Mouse (Mus musculus) kidney, adult 2 months (tissue): ENCODE measurements at regions not wholly inside any gene's neighbourhood (a gene's known extent, or its start where the extent isn't known, plus 50 kb on each side); places are given as distances from the start of the nearest gene placed in this dataset.

Experiments
- CTCF ChIP-seq: fragments of 200-500 bp; conservative IDR thresholded peaks from 2 replicates; pipeline ENCODE4 v1.5.1; 2011; ENCODE audit warnings: low read depth, mild to moderate bottlenecking, control low read depth, low read length, moderate library complexity, mixed read lengths; ENCODE audit not compliant: insufficient read depth, insufficient read length
- POLR2A ChIP-seq: fragments of 200-500 bp; IDR thresholded peaks from one replicate; pipeline ENCODE4 v1.6.1; 2011; ENCODE audit warnings: low read depth, low read length, control low read depth

DNA sequence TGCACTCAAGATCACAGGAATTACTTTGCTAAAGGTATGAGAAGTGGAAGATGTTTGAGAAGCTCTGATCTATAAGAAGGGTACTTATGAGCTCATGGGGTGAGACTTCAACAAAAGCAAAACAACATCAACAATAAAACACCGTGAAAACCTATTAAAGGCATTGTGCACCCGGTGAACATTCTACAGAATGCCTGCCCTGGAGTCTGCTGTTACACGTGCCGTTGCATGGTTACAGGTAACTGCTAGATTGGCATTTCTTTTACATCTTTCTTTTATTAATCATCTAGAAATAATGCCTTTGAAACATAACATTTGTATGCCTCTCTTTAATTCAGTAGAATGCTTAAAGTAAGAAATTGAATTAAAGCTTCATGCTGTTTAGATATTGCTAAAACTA lies 661.0 kb downstream of the Pcdh18 start:
- no peak for TF ChIP-seq CTCF
- no peak for TF ChIP-seq POLR2A
